In the genomic region with DNA sequence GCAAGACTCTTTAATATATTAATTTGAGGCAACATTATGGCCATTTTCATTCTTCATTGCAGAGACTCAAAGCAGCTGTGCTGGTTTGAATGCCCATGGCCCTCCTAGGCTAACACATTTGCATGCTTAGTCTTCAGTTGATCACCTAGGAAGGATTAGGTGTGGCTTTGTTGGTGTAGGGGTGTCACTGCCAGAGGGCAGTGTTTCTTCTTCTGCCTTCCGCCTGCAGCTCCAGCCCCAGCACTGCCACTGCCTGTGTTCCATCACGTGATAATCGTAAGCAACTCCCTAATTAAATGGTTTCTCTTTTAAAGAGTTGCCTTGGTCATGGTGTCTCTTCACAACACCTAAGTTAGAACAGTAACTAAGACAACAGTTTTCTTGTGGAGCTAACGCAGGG, we compare ENCODE assay signal across 14 mouse cellular contexts.
"Had no signal": no experiment of that assay in that cellular context is flagged by ENCODE, and none has a peak within 500 bp of the region (broad histone marks: within the 10 kb centered on the region; RNA-seq: fewer than 3 reads in every experiment).

No protein-coding gene starts in this region.

- H3K27ac ChIP-seq: kidney, embryonic 15.5 days; limb, embryonic 13.5 days; liver, embryonic 14.5 days; midbrain, embryonic 10.5 days; neural tube, embryonic 15.5 days; stomach, embryonic 15.5 days had no signal

- H3K36me3 ChIP-seq: kidney, embryonic 15.5 days; midbrain, embryonic 10.5 days; neural tube, embryonic 15.5 days; stomach, embryonic 15.5 days had no signal

- H3K9ac ChIP-seq: kidney, embryonic 15.5 days; limb, embryonic 13.5 days; liver, embryonic 14.5 days; neural tube, embryonic 15.5 days; stomach, embryonic 15.5 days had no signal

- H3K4me2 ChIP-seq: kidney, embryonic 15.5 days; limb, embryonic 13.5 days; neural tube, embryonic 15.5 days; stomach, embryonic 15.5 days had no signal

- H3K9me3 ChIP-seq: kidney, embryonic 15.5 days; limb, embryonic 13.5 days; midbrain, embryonic 10.5 days; neural tube, embryonic 15.5 days; stomach, embryonic 15.5 days had no signal

- DNase-seq: kidney, adult 11 months; kidney, postnatal 14 days; left cerebral cortex, postnatal 4 days; lung, adult 2 months; lung, postnatal 10 days; lung, postnatal 4 days; midbrain, embryonic 14.5 days had no signal

- H3K4me1 ChIP-seq: neural tube, embryonic 15.5 days; stomach, embryonic 15.5 days had no signal

- H3K27me3 ChIP-seq: kidney, embryonic 15.5 days; limb, embryonic 13.5 days; neural tube, embryonic 15.5 days; stomach, embryonic 15.5 days had no signal

- H3K4me3 ChIP-seq: kidney, embryonic 15.5 days; limb, embryonic 13.5 days; midbrain, embryonic 10.5 days; myocyte; neural tube, embryonic 15.5 days; stomach, embryonic 15.5 days had no signal
